Mouse (Mus musculus) small intestine, adult 2 months (tissue): ENCODE data around the gene Rnf141.

Source experiments
- CTCF ChIP-seq: fragments of 200-500 bp; IDR thresholded peaks from 2 replicates; pipeline ENCODE4 v1.5.1; 2012; ENCODE audit warnings: low read depth, mild to moderate bottlenecking, control low read depth, inconsistent platforms, low read length, moderate library complexity, mixed read lengths; ENCODE audit not compliant: insufficient replicate concordance, insufficient read length; ENCODE audit errors: extremely low read depth
- POLR2A ChIP-seq: fragments of 200-500 bp; IDR thresholded peaks from 2 replicates; pipeline ENCODE4 v1.6.1; 2012; ENCODE audit warnings: low read depth, mild to moderate bottlenecking, control low read depth, inconsistent platforms, low read length, moderate library complexity

DNA sequence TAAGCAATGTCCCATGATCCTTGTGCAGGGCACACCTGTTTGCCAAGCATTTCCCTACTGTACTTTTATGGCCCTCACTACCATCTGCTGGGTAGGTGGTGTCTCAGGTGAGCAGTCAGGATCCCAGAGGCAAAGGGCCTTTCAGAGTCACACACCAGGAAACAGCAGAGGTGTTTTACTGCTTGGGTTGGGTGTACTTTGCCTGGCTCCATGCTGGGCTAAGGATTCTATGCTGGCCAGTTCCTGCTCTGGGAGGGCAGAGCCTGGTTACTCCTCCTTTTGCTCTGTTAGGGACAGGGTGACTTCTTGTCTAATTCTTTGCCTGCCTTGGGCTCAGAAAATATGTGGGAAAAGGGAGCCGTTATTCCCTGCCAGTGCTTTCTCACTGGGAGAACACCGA, 51.4 kb downstream of the Rnf141 start:
- no peak for TF ChIP-seq POLR2A
- no peak for TF ChIP-seq CTCF
